ENCODE assay signal across 20 mouse cellular contexts in genomic region chr5:38512991-38513390, GRCm38 (mm10). TPM values are rescaled to one million over a fixed set of nuclear protein-coding genes. Genes with fewer than 3 reads are reported as not detected.
DNase-seq lines count a peak whose midpoint lies in the region; ATAC-seq and TF ChIP-seq lines count a peak whose summit lies in the region.
"Had no signal": no experiment of that assay in that cellular context is flagged by ENCODE, and none has a peak within 500 bp of the region (broad histone marks: within the 10 kb centered on the region; RNA-seq: fewer than 3 reads in every experiment).

No protein-coding gene starts in this region.

- H3K9me3 ChIP-seq in heart, embryonic 13.5 days = no peaks in the 10 kb centered on the region
- no peaks in the 10 kb centered on the region for H3K9me3 ChIP-seq in ES-E14 (ENCODE audit: control insufficient read depth, insufficient read depth, low read depth, low read length)
- no peaks in the 10 kb centered on the region for H3K9me3 ChIP-seq in liver, embryonic 13.5 days (replicated peaks)
- H3K9me3 ChIP-seq: embryonic facial prominence, embryonic 13.5 days; forebrain, embryonic 12.5 days; hindbrain, embryonic 15.5 days had no signal

- intact Hi-C loops in heart, postnatal 36 days (cut with DNase I) = no loop called here

- H3K36me3 ChIP-seq in heart, embryonic 13.5 days = no peaks in the 10 kb centered on the region
- no peaks in the 10 kb centered on the region for H3K36me3 ChIP-seq in ES-E14 (ENCODE audit: control insufficient read depth, insufficient read depth, low read length, poor library complexity, severe bottlenecking)
- H3K36me3 ChIP-seq in liver, embryonic 13.5 days = peaks cover 56% of the 10 kb centered on the region
- H3K36me3 ChIP-seq: embryonic facial prominence, embryonic 13.5 days; forebrain, embryonic 12.5 days; hindbrain, embryonic 15.5 days had no signal

- H3K4me1 ChIP-seq in heart, embryonic 13.5 days = peaks cover 11% of the 10 kb centered on the region
- peaks cover 0 to 2% of the 10 kb centered on the region in 2 experiments; a peak in 1 of 4 replicates for H3K4me1 ChIP-seq in ES-E14 (ENCODE audit: control insufficient read depth in 2 of 2, insufficient read depth in 2 of 2, low read length in 2 of 2, poor library complexity in 1 of 2)
- H3K4me1 ChIP-seq in liver, embryonic 13.5 days (replicated peaks) = peaks cover 66% of the 10 kb centered on the region
- H3K4me1 ChIP-seq: embryonic facial prominence, embryonic 13.5 days; forebrain, embryonic 12.5 days had no signal

- H3K4me2 ChIP-seq in heart, embryonic 13.5 days = peak overlapping the region; percentile 24; the same call in 1 of the 2 replicates
- H3K4me2 ChIP-seq in liver, embryonic 13.5 days = peak overlapping the region; percentile 48; the same call in 1 of the 2 replicates
- H3K4me2 ChIP-seq: embryonic facial prominence, embryonic 13.5 days; forebrain, embryonic 12.5 days; hindbrain, embryonic 15.5 days had no signal

- H3K9ac ChIP-seq in heart, embryonic 13.5 days = no peak overlapping the region
- H3K9ac ChIP-seq in ES-E14 (ENCODE audit: insufficient read depth, low read depth, low read length, poor library complexity, severe bottlenecking) = no peak overlapping the region
- H3K9ac ChIP-seq in liver, embryonic 13.5 days = peak overlapping the region; percentile 34; the same call in 1 of the 2 replicates
- H3K9ac ChIP-seq: embryonic facial prominence, embryonic 13.5 days; forebrain, embryonic 12.5 days; hindbrain, embryonic 15.5 days had no signal

- no peak for DNase-seq in heart, postnatal 36 days
- DNase-seq in ES-CJ7 (ENCODE audit: low read depth, low spot score) = peak; percentile 54
- peak; percentile 56 for DNase-seq in ES-E14 (ENCODE audit: low read depth, low spot score)
- DNase-seq in liver, embryonic 13.5 days = no peak
- DNase-seq in lung, postnatal 4 days = no peak
- no peak for DNase-seq in lung, postnatal 10 days
- DNase-seq: adrenal gland, adult 8-10 months; adrenal gland, postnatal 36 days; cerebellum, adult 11 months; cerebellum, adult 8-10 months; cerebellum, postnatal 14 days; embryo, embryonic 11 days; gastrocnemius, postnatal 14 days had no signal

- H3K4me3 ChIP-seq in heart, embryonic 13.5 days = no peak overlapping the region
- H3K4me3 ChIP-seq in ES-E14 (ENCODE audit: insufficient read depth in 1 of 2, low read depth in 1 of 2, low read length in 2 of 2, poor library complexity in 1 of 2, severe bottlenecking in 1 of 2) = no peak overlapping the region
- H3K4me3 ChIP-seq in liver, embryonic 13.5 days (replicated peaks) = no peak overlapping the region
- H3K4me3 ChIP-seq: embryonic facial prominence, embryonic 13.5 days; forebrain, embryonic 12.5 days; hindbrain, embryonic 15.5 days had no signal

- ATAC-seq in heart, embryonic 13.5 days (ENCODE audit: extremely low read depth, insufficient number of reproducible peaks, low FRiP score, low TSS enrichment) = no peak
- no peak for ATAC-seq in liver, embryonic 13.5 days (ENCODE audit: low read depth)
- ATAC-seq: forebrain, embryonic 16.5 days; intestine, embryonic 16.5 days; Patski had no signal

- 20% methylated on average over 2 of the region's 2 CpGs for WGBS in heart, embryonic 13.5 days
- 40% methylated on average over 2 of the region's 2 CpGs for WGBS in liver, embryonic 13.5 days (ENCODE audit: insufficient replicate concordance)

- H3K27ac ChIP-seq in heart, embryonic 13.5 days (replicated peaks) = no peak overlapping the region
- H3K27ac ChIP-seq in ES-E14 (ENCODE audit: insufficient read depth, low read depth, low read length, poor library complexity, severe bottlenecking) = no peak overlapping the region
- H3K27ac ChIP-seq in liver, embryonic 13.5 days = peak overlapping the region; percentile 47
- H3K27ac ChIP-seq: forebrain, embryonic 12.5 days; hindbrain, embryonic 15.5 days had no signal

- 0 out of 2 replicates have a peak, but pooled peaks cover 3% of the 10 kb centered on the region for H3K27me3 ChIP-seq in heart, embryonic 13.5 days (replicated peaks)
- no peaks in the 10 kb centered on the region for H3K27me3 ChIP-seq in liver, embryonic 13.5 days
- H3K27me3 ChIP-seq: embryonic facial prominence, embryonic 13.5 days; forebrain, embryonic 12.5 days; hindbrain, embryonic 15.5 days; Patski had no signal

- in situ Hi-C loops in ES-E14 (cut with MboI; ENCODE audit: low sequenced_read_pairs in 2 of 2, unreplicated experiment in 2 of 2) = loop anchor here in 1 of 2 experiments (10.0 kb wide), 1 partner anchor 208 kb away; no protein-coding TSS in a partner anchor

TF ChIP-seq in ES-E14, 5 proteins besides CTCF, POLR2A, EP300 and RAD21:
- no peak for TF ChIP-seq MAFK (IDR thresholded peaks at IDR 0.05; ENCODE audit: insufficient read depth, low read depth, low read length)

RNA-seq across cellular contexts. Expression of gene Slc2a9, which starts 10.0 kb away (rescaled TPM):
- polyA plus RNA-seq in heart, embryonic 13.5 days (2015; fragmentation: Nextera tagmentation; extraction: Ambion mirVana) = 0.27 and 0.42 TPM in 2 replicates
- total RNA-seq in heart, postnatal 36 days (2021) = 1 to 10 TPM; 1.4 to 2.3 TPM
- total RNA-seq in ES-E14 (2012; rRNA removed) = 0.71 and 0.74 TPM in 2 replicates
- polyA plus RNA-seq in liver, embryonic 13.5 days (2015; fragmentation: Nextera tagmentation; extraction: Ambion mirVana) = 0.80 and 0.88 TPM in 2 replicates

RNA-seq across cellular contexts. Expression of gene Wdr1, which starts 50.0 kb away (rescaled TPM):
- 218 and 227 TPM in 2 replicates for polyA plus RNA-seq in heart, embryonic 13.5 days (2015; fragmentation: Nextera tagmentation; extraction: Ambion mirVana)
- 100 to 1,000 TPM; 111 to 113 TPM for total RNA-seq in heart, postnatal 36 days (2021)
- 165 and 232 TPM in 2 replicates for total RNA-seq in ES-E14 (2012; rRNA removed)
- polyA plus RNA-seq in liver, embryonic 13.5 days (2015; fragmentation: Nextera tagmentation; extraction: Ambion mirVana) = 89.7 and 98.1 TPM in 2 replicates

Comparison
In these comparisons a context has a peak if more than half of its experiments do, and no peak if none do; other contexts are left out.
1. DNase-seq: peak in ES-CJ7 (single experiment) and ES-E14 (single experiment); none in heart, postnatal 36 days (0 of 2), liver, embryonic 13.5 days (single experiment), lung, postnatal 4 days (0 of 2) and lung, postnatal 10 days (single experiment).